Mouse (Mus musculus) ES-Bruce4 (cell line): ENCODE measurements around the gene 9530068E07Rik.

Experiments used
- CTCF ChIP-seq: IDR thresholded peaks from one replicate; pipeline ENCODE4 v1.8.1; 2011; ENCODE audit warnings: low read depth, low read length
- POLR2A ChIP-seq: IDR thresholded peaks from one replicate; pipeline ENCODE4 v1.8.1; 2011; ENCODE audit warnings: low read length; ENCODE audit not compliant: insufficient read depth

GRCm38 (mm10) chr11:52350924-52351323 lies 45.3 kb upstream of the 9530068E07Rik start:
- TF ChIP-seq CTCF (no peak), POLR2A (no peak)
